Mouse (Mus musculus) bone marrow, adult 2 months (tissue): ENCODE measurements around the gene Stag3.

ENCODE experiments used
- CTCF ChIP-seq: fragments of 200-500 bp; IDR thresholded peaks from 2 replicates; pipeline ENCODE4 v1.5.1; 2011; ENCODE audit warnings: low read length, control low read depth; ENCODE audit not compliant: control insufficient read depth, insufficient read depth
- POLR2A ChIP-seq: fragments of 200-500 bp; IDR thresholded peaks from 2 replicates; pipeline ENCODE4 v1.6.1; 2011; ENCODE audit warnings: low read depth, mild to moderate bottlenecking, control low read depth, low read length, borderline replicate concordance; ENCODE audit not compliant: control insufficient read depth

DNA sequence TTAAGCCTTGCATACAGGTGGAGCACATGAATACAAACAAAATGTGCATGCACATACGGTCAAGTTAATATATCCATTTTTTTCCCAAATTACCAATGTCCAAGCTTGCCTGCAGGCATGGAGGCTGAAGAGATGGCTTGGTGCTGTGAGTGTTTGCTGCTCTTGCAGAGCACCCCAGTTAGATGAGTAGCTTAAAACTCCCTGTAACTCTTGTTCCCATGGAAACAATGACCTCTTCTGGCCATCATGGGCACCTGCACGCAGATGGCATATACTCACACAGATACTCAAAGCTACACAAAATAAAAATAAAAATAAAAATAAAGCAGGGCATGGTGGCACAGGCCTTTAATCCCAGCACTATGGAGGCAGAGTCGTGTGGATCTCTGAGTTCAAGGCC lies 27.0 kb upstream of the Stag3 start:
- TF ChIP-seq POLR2A (no peak), CTCF (no peak)
